Mouse (Mus musculus) embryonic fibroblast, embryonic 13.5 days (primary cell): ENCODE results near the gene Mtx2.

ENCODE experiments used
- CTCF ChIP-seq: IDR thresholded peaks from 2 replicates; pipeline ENCODE4 v1.5.1; 2011; ENCODE audit warnings: mild to moderate bottlenecking, control low read depth, low read length, moderate library complexity, borderline replicate concordance; ENCODE audit not compliant: insufficient read depth
- POLR2A ChIP-seq: IDR thresholded peaks from 2 replicates; pipeline ENCODE4 v1.6.1; 2011; ENCODE audit warnings: low read depth, mild to moderate bottlenecking, control low read depth, low read length, moderate library complexity

- TF ChIP-seq CTCF = no peak
- TF ChIP-seq POLR2A = no peak
Observed at GRCm38 (mm10) chr2:74884357-74884756, 58.8 kb downstream of the Mtx2 start.
